Mouse (Mus musculus) urinary bladder, postnatal 36 days (tissue): Measurements from ENCODE around the gene Ndufc2.

Experiments used
- DNase-seq, 2 experiments: peaks; one replicate each; pipeline ENCODE4 v3.0.0; 2022; ENCODE audit warnings: low spot score in 2 of 2, mixed read lengths in 1 of 2

The Ndufc2 gene

GRCm38 (mm10) chr7:97387561-97388147, 12.1 kb upstream of the Ndufc2 start:
- DNase-seq: no peak

- no peak for DNase-seq
Measured at GRCm38 (mm10) chr7:97388541-97388940, 11.3 kb upstream of the Ndufc2 start.

- DNase-seq: no peak
Measured at GRCm38 (mm10) chr7:97391293-97392078, 8.3 kb upstream of the Ndufc2 start.

GRCm38 (mm10) chr7:97392079-97392445, 7.7 kb upstream of the Ndufc2 start:
- DNase-seq: no peak

- no peak for DNase-seq
Measured at GRCm38 (mm10) chr7:97394375-97394774, 5.4 kb upstream of the Ndufc2 start.

GRCm38 (mm10) chr7:97398943-97399342, 860 bp upstream of the Ndufc2 start:
- no peak for DNase-seq

GRCm38 (mm10) chr7:97407145-97407544, 7.3 kb downstream of the Ndufc2 start:
- no peak for DNase-seq

- DNase-seq: no peak
Measured at GRCm38 (mm10) chr7:97411106-97411505, 11.3 kb downstream of the Ndufc2 start.

- no peak for DNase-seq
Measured at GRCm38 (mm10) chr7:97411575-97411974, 11.8 kb downstream of the Ndufc2 start.

GRCm38 (mm10) chr7:97413981-97414380, 14.2 kb downstream of the Ndufc2 start:
- DNase-seq: no peak

GRCm38 (mm10) chr7:97414426-97414825, 14.6 kb downstream of the Ndufc2 start:
- DNase-seq: no peak

GRCm38 (mm10) chr7:97414915-97415687, 15.3 kb downstream of the Ndufc2 start:
- DNase-seq: no peak

GRCm38 (mm10) chr7:97416473-97416872, 16.7 kb downstream of the Ndufc2 start:
- no peak for DNase-seq

GRCm38 (mm10) chr7:97416906-97417777, 17.3 kb downstream of the Ndufc2 start, which contains the start of gene Thrsp:
TSS of gene Thrsp (minus strand) at chr7:97417730.
- peak in 1 of 2 experiments; percentile 69 for DNase-seq

- peak in 1 of 2 experiments; percentile 64 for DNase-seq
Measured at GRCm38 (mm10) chr7:97418717-97419116, 18.9 kb downstream of the Ndufc2 start.

- no peak for DNase-seq
Measured at GRCm38 (mm10) chr7:97419163-97419562, 19.4 kb downstream of the Ndufc2 start.

- DNase-seq: no peak
Measured at GRCm38 (mm10) chr7:97420406-97420805, 20.6 kb downstream of the Ndufc2 start.

GRCm38 (mm10) chr7:97420958-97421651, 21.3 kb downstream of the Ndufc2 start:
- no peak for DNase-seq

GRCm38 (mm10) chr7:97423754-97424153, 24.0 kb downstream of the Ndufc2 start:
- DNase-seq: no peak

GRCm38 (mm10) chr7:97424621-97425245, 24.9 kb downstream of the Ndufc2 start:
- peak; percentile 78 to 90 for DNase-seq
